Mouse (Mus musculus) neural tube, embryonic 13.5 days (tissue): ENCODE measurements at regions not wholly inside any gene's neighbourhood (a gene's known extent, or its start where the extent isn't known, plus 50 kb on each side); places are given as distances from the start of the nearest gene placed in this dataset.

Experiments
- ATAC-seq: fragments of 200-750 bp; cut with Nextera tagmentation; 2 replicates; pipeline ENCODE4 v1.8.0; 2017; ENCODE audit warnings: low read depth, mild to moderate bottlenecking, moderate TSS enrichment, moderate library complexity
- H3K27ac ChIP-seq: fragments of 300-500 bp; sonication (generic); replicated peaks from 2 replicates; pipeline ENCODE4 v1.5.1; 2015; ENCODE audit warnings: moderate library complexity, mild to moderate bottlenecking, inconsistent platforms
- H3K27me3 ChIP-seq: fragments of 300-500 bp; sonication (generic); 2 replicates; pipeline ENCODE4 v1.6.1; 2015; ENCODE audit warnings: mild to moderate bottlenecking, inconsistent platforms
- H3K36me3 ChIP-seq: fragments of 300-500 bp; sonication (generic); 2 replicates; pipeline ENCODE4 v1.6.1; 2015; ENCODE audit warnings: mild to moderate bottlenecking, inconsistent platforms
- H3K4me1 ChIP-seq: fragments of 300-500 bp; sonication (generic); replicated peaks from 2 replicates; pipeline ENCODE4 v1.6.1; 2015; ENCODE audit warnings: inconsistent platforms
- H3K4me2 ChIP-seq: fragments of 300-500 bp; sonication (generic); 2 replicates; pipeline ENCODE4 v1.6.1; 2015; ENCODE audit warnings: inconsistent platforms, mild to moderate bottlenecking, moderate library complexity
- H3K4me3 ChIP-seq: fragments of 300-500 bp; sonication (generic); 2 replicates; pipeline ENCODE4 v1.5.1; 2015; ENCODE audit warnings: mild to moderate bottlenecking, inconsistent platforms
- H3K9ac ChIP-seq: fragments of 300-500 bp; sonication (generic); 2 replicates; pipeline ENCODE4 v1.6.1; 2015; ENCODE audit warnings: moderate library complexity, mild to moderate bottlenecking, inconsistent platforms
- H3K9me3 ChIP-seq: fragments of 300-500 bp; sonication (generic); 2 replicates; pipeline ENCODE4 v1.6.1; 2016; ENCODE audit warnings: inconsistent platforms
- WGBS: fragments of 180-500 bp; shearing (Covaris S2); methylation state at CpG from one replicate; pipeline ENCODE4 v1.1.7; 2015; 5-methylcytosine and 5-hydroxymethylcytosine counted together

GRCm38 (mm10) chr6:31617341-31617740 is 53.6 kb upstream of the Podxl start:
- Histone ChIP-seq H3K9me3 (no peaks in the 10 kb centered on the region), H3K4me2 (no peak overlapping the region), H3K27me3 (no peaks in the 10 kb centered on the region), H3K27ac (no peak overlapping the region), H3K36me3 (no peaks in the 10 kb centered on the region), H3K4me1 (0 out of 2 replicates have a peak, but pooled peaks cover 3% of the 10 kb centered on the region), H3K4me3 (no peak overlapping the region), H3K9ac (no peak overlapping the region)
- 83% methylated on average over 8 of the region's 8 CpGs for WGBS
- no peak for ATAC-seq

DNA sequence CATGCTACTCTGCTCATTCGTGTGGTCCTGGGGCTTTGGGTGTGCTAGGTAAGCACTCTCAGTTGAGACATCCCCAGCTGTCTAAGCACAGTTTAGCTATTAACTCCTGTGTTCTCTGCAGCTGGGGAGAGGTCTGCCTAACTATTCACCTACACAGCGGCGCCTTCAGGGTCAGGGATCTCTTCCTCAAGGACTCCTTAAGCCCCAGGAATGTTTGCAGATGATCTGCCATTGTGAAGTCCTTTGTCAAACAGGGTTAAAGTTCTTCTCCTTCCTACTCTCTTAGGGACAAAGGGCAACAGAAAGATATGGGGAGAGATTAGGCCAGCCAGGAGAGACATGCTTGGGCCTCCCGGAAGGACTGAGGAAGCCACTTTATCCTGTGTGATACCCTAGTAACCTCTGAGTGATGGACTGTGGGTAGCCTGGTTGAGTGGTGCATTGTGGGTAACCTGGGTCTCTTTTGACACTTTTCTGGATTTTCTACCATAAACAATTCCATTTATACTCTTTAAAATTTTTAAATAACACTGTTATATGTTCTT is 51.7 kb upstream of the Podxl start:
- Histone ChIP-seq H3K4me3 (no peak overlapping the region), H3K27me3 (no peaks in the 10 kb centered on the region), H3K4me1 (0 out of 2 replicates have a peak, but pooled peaks cover 3% of the 10 kb centered on the region), H3K27ac (no peak overlapping the region), H3K9me3 (no peaks in the 10 kb centered on the region), H3K9ac (no peak overlapping the region), H3K4me2 (no peak overlapping the region), H3K36me3 (no peaks in the 10 kb centered on the region)
- 88% methylated on average over 4 of the region's 4 CpGs for WGBS
- no peak for ATAC-seq

GRCm38 (mm10) chr6:31614563-31614962 is 50.8 kb upstream of the Podxl start:
- H3K4me3 ChIP-seq, result no peak overlapping the region
- WGBS, result 91% methylated on average over 4 of the region's 4 CpGs
- no peaks in the 10 kb centered on the region for H3K27me3 ChIP-seq
- H3K36me3 ChIP-seq, result no peaks in the 10 kb centered on the region
- ATAC-seq, result no peak
- H3K4me1 ChIP-seq, result 0 out of 2 replicates have a peak, but pooled peaks cover 3% of the 10 kb centered on the region
- H3K9me3 ChIP-seq, result no peaks in the 10 kb centered on the region
- H3K4me2 ChIP-seq, result no peak overlapping the region
- H3K9ac ChIP-seq, result no peak overlapping the region
- H3K27ac ChIP-seq, result no peak overlapping the region

DNA sequence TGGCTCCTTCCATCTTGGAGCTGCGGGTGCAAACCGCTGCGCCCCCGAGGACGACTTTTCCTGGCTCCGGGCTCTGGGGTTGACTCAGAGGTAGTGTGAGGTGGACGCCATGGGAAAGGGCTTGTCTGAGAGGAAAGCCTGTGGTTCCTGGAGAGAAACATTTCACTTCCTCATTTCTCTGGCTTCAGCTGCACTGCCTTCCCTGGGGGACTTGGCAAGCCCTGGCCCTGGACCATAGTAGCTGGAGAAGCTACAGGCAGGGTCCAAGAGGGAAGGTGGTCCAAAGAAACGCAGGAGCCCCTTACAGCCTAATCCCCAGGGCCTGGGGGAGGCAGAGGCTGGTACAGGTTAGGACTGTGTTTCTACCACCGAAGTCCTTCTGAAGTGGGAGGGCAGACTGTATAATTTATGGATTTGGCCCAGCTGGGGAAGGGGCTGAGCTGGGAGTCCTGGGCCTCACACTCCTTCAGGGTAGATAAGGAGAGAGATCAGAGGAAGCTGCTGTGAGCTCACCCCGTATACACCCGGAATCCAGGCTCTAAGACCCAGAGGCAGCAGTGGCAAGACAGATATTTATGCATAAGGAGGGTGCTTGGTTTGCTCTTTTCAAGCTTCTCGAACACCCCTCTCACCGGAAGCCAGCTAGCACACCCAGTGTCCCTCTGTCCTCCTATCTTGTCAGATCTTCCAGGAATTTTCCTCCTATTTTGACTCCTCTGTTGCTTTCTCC is 50.0 kb upstream of the Podxl start:
- Histone ChIP-seq H3K27me3 (no peaks in the 10 kb centered on the region), H3K36me3 (no peaks in the 10 kb centered on the region), H3K27ac (no peak overlapping the region), H3K4me1 (0 out of 2 replicates have a peak, but pooled peaks cover 3% of the 10 kb centered on the region), H3K4me3 (no peak overlapping the region), H3K9me3 (no peaks in the 10 kb centered on the region), H3K4me2 (no peak overlapping the region), H3K9ac (no peak overlapping the region)
- no peak for ATAC-seq
- WGBS, result 71% methylated on average over 13 of the region's 13 CpGs
